Mouse (Mus musculus): ENCODE measurements at regions not wholly inside any gene's neighbourhood (a gene's known extent, or its start where the extent isn't known, plus 50 kb on each side); places are given as distances from the start of the nearest gene placed in this dataset.
A peak's percentile ranks its signal among the peaks of the same experiment; 100 is the strongest.

DNA sequence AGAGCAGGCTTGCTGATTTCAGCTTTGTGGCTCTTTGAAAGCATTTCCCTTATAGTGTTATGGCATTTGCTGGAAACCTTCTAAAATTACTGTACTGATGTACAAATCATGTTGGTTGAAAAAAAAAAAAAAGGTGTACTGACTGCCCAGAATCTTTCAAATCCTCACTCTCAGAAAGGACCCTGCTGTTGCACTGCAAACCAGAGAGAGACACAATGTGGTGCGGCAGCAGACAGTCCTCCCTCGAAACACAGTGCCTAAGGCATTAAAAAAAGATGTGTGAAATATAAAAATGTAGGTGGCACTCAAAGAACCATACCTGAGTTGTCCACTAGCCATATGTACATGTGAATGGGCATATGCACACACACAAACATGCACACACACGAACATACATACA is 128.3 kb downstream of the Actr3 start:
- DNase-seq (ENCODE audit: low read depth, low spot score), result no peak

DNA sequence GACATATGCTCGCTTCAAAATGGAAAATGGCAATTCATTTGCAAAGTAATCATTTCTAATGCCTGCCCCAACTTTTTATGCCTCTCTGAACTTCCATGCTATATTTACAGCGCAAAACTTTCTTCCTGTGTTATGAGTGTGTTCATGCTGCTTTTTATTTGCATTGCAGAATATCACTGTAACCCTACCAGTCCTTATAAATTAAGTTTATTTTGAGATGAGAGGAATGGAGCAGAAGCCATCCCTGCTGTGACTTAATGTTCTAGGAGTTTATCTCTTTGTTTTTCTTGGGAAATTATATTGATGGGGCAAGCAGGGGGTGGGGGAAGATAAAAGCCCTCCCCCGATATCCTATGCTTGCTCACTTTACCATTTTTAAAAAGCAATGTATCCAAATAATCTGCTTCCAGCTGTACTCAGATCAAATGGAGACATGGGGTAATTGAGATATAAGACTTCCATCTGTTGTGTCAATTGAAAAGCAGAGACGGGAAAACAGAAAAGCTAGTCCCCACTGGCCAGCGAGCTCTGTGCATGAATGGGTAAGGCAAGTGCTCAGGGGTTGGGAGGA is 136.9 kb downstream of the Actr3 start:
- DNase-seq (ENCODE audit: low read depth, low spot score), result no peak

DNA sequence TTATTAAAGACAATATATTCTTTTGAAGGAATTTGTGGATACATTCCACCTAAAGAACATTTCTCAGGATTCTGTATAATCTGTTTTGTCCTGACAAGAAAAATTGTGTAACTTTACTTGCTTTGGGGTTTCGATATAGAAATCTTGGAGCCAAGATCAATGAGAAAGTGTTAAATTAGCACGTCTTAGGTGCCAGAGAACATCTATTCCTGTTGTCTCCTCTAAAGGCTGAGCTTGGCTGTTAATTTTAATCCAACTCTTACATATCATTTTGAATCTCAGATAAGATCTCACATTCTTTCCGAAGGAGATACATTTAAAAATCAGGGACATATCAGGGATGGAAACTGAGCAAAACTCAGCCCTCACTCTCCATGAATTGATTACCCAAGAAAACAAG is 139.9 kb downstream of the Actr3 start:
- no peak for DNase-seq (ENCODE audit: low read depth, low spot score)

DNA sequence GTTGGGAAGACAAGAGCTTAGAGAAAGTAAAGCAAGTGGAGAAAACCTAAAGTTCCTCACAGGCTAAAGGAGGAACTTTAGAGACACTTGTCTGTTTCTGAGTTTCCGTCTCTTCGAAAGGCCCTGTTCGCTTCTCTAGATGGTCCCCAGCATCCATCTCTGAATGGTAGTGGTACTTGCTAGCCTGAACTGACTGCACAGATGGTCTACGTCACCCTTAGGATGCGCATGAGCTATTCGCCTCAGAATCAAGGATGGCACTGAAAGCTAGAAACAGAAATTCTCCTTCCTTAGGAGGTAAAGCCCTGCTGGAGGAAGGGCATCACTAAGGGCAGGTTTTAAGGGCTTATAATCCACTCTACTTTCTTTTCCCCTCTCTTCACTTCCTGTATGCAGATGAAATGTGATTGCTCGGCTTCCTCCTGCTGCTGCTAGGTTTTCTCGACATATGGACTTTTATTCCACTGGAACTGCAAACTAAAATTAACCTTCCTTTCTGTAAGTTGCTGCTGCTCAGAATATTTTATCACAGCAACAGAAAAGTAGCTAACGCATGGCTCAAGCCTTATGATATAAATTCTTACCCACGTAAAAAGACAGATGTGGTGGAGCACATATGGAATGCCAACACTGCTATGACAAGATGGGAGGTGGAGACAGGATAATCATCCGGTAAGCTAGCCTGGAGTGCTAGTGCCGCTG is 145.1 kb downstream of the Actr3 start:
- DNase-seq (ENCODE audit: low read depth, low spot score), result no peak

DNA sequence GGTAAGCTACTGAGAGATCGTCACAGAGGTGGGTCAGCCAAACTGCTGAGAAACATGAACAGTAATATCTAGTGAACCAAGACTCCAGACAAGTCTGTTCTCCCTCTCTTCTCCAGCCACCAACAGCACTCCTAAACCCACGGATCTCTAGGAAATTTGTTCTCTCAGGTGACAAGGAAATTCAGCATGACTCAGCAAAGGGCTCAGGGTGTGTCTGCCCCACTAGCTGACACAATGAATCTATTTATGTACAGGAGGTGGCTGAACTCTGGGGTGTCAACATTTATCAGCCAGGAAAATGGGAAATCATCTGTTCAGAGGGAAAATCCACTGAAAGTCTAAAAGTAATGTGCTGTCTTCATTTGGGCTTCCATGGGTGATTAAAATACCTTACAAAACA is 149.2 kb downstream of the Actr3 start:
- peak; percentile 52 for DNase-seq (ENCODE audit: low read depth, low spot score)

DNA sequence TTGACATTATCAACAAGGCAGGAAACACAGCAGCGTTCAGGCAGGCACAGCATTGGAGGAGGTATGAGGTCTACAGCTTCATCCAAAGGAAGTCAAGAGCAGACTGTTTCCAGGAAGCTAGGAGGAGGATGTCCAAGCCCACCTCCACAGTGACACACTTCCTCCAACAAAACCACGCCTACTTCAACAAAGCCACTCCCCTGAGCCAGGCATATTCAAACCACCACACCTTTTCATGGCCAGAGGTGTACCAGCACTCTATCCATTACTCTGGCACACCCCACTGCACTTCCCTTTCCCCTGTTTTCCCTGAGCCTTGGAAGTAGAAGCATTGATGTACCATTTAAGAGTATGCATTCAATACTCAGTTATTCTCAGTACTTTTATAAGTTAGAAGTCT is 150.8 kb downstream of the Actr3 start:
- DNase-seq (ENCODE audit: low read depth, low spot score), result no peak

DNA sequence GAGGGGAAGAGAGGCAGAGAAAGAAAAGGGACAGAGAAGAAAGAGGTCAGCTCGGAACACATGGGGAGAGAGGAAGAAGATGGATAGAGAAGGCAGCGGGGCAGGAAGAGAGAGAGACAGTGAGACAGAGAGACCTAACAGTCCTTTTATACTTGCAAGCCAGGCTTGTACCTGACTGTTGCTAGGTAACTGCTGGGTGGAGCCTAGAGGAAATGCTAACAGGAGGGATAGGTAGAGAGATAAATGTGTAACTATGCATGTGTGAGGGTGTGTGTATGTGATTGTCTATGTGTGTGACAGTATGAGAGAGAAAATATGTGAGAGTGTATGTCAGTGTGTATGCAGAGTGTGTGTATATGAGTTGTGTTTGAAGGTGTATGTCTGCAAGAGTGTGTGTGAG is 161.8 kb downstream of the Actr3 start:
- peak; percentile 34 for DNase-seq (ENCODE audit: low read depth, low spot score)

DNA sequence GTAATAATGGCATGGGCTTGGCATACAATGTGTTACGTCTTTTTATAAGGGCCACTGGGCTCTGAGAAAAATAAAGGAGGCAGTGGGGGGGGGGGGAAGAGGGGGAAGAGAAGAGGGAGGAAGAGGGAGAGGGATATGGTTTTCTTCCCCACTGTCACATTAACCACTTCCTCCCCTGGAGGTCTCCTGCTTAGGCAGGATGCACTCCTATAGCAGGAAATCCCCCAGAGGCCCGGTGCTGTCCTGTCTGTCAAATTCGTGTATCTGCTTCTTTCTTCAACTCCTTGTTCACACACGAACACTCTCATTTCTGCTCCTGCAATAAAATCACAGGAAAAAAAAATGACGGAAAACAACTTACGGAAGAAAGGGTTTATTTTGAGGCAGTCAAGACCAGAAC is 171.8 kb downstream of the Actr3 start:
- DNase-seq (ENCODE audit: low read depth, low spot score), result no peak

DNA sequence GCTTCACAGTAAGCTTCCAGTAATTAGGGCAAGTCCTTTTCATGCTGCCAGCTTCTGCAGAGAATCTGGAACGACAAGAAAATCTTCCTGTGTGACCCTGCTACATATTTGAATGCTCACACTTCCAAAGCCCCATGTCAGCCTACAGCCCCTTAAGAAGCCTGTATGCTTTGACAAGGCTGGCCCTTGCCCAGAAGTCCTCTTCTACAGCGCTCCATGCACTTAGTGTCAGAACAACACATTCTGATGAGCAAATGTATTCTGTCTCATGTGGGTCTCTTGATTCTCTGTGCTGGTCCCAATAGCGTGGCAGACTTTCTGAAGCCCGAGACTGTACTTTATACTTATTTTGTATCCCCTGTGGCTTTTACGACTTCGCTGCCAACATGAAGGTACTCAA is 172.5 kb downstream of the Actr3 start:
- no peak for DNase-seq (ENCODE audit: low read depth, low spot score)

DNA sequence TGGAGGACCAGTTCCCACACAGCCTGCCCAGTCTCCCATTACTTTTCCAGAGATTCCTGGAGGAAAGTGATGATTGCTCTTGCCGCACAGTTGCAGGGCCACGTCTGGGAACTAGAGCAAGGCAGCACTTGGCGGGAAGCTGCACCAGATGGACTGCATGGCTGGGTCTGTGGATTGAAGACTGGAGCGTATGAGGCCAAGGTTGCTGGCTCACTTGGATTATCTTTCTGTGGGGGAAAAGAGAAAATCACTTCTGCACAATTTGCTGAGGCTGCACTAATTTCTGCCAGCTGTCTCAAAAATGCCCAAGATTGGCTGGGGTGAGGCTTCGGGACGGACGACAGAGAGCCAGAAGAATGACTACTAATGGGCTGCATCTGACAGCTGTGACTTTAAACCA is 193.2 kb downstream of the Actr3 start:
- no peak for DNase-seq (ENCODE audit: low read depth, low spot score)

DNA sequence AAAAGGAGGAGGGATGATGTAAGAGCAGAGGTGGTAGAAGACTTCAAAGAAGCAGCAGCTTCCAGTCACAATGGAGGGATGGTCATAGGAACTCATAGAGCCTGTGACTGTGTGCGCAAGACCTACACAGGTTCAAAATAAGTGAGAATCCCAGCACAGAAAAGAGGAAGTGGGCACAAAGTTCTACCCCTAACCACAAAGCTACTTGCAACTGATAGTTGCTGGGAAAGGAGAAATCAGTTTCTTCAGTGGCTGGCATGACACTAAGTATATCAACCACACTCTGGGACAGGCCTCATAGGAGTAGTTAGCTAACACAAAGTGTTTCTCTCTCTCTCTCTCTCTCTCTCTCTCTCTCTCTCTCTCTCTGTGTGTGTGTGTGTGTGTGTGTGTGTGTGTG is 193.8 kb downstream of the Actr3 start:
- no peak for DNase-seq (ENCODE audit: low read depth, low spot score)

DNA sequence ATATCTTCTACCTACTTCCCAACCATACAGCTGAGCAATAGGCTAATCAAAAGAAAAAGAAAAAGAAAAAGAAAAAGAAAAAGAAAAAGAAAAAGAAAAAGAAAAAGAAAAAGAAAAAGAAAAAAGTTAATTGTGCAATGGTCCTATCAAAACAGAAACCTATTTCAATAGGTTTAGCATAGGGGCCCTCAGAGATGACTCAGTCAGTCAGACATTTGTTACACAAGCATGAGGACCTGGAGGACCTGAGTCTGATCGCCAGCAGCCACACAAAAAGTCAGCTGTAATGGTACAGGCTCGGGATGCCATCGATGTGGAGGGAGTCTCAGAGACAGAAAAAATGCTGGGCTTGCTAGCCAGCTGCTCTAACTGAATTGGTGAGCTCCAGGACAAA is 197.9 kb downstream of the Actr3 start:
- DNase-seq (ENCODE audit: low read depth, low spot score), result no peak

DNA sequence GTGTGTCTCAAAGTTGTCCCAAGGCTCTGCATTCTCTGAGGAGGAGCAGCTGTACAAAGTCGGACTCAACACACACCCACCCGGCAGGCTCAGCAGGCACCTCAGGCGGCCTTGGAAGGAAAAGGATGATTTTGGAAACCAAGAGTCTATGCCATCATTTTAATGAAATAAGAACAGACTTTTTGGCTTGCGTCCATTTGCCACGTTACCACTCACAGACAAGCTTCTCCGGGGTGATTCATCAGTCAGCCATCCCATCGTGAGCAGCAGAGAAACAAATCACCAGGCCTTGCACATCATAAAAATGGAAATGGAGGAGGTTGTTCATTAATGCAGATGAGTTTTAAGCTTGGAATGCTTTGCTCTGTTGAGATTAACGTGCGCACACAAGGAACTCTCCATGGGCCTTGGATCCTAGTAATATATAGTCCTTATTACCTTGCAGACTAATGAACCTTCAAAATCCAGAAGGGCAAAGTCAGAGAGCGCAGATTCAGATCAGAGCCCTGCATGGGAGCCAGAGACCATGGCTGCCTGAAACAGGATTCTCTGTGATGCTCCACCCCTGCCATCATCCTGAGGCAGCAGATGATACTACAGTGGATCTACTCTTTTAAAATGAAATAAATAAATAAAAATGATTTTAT is 198.5 kb downstream of the Actr3 start:
- no peak for DNase-seq (ENCODE audit: low read depth, low spot score)

DNA sequence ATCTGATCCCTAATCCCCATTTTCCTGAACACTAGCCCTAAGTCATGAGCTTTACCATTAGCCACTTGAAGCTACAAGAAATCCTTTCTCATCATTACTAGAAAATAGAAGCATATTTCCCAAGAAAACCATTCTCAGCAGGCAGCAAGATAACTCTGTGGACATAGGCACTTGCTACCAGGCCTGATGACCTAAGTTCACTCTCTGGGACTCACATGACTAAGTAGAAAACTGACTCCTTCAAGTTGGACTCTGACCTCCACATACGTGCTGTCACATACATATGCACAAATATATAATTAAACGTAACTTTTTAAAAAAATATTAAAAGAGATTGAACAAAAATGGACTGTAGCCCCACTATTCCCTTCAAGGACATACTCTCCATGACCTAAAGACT is 200.8 kb downstream of the Actr3 start:
- no peak for DNase-seq (ENCODE audit: low read depth, low spot score)

DNA sequence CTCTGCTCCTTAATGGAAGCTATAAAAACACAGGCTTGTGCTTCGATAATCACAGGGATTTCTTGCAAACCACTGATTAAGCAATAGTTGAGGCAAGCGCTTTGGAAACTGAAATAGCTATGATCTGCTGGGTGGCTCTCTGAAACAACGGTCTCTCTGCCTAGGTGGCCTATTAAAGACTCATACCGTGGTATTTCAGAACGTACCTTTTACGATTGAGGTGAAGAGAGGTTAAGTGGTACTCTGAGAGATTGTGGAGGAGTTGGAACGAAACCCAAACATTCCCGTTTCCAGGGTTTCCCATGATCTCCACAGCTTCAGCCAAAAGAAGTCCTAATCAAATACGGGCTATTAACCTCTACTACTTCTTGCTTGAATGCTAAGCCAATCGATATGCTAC is 212.2 kb downstream of the Actr3 start:
- DNase-seq (ENCODE audit: low read depth, low spot score), result no peak

DNA sequence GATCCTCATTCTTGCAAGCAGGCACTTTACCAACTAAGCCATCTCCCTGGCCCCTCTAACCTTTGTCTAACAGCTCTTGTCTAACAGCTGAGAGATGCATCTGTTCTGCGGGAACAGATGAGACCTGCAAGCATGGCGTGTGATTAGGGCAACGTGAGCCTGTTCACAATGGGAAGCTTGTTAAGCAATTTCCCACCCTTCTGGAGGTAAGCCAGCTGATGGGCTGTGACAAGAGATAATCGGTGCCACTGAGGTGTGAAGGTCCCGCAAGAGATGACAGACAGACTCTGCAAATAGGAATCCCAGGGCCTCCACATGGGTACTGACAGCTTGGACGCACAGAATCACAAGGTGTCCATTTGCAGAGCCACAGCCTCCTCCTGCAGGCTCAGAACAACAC is 219.3 kb downstream of the Actr3 start:
- no peak for DNase-seq (ENCODE audit: low read depth, low spot score)

DNA sequence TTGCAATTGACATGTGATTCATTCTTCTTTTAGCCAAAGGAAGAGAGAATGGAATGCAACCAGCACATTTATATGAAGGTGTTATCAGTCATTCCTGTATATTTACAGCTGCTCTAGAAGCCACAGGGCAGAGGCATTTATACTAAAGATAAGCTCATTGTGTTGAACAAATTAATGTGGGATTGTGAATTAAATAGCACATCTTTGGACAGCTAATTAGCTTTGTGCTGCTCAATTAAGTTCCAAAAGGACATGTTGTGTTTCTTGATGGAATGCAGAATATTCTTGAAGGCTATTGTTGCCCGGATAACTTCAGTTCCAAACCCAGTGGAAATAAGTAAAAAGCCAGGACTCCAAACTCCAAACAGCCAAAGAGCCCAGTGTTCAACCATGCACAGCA is 248.4 kb downstream of the Actr3 start:
- no peak for DNase-seq (ENCODE audit: low read depth, low spot score)

DNA sequence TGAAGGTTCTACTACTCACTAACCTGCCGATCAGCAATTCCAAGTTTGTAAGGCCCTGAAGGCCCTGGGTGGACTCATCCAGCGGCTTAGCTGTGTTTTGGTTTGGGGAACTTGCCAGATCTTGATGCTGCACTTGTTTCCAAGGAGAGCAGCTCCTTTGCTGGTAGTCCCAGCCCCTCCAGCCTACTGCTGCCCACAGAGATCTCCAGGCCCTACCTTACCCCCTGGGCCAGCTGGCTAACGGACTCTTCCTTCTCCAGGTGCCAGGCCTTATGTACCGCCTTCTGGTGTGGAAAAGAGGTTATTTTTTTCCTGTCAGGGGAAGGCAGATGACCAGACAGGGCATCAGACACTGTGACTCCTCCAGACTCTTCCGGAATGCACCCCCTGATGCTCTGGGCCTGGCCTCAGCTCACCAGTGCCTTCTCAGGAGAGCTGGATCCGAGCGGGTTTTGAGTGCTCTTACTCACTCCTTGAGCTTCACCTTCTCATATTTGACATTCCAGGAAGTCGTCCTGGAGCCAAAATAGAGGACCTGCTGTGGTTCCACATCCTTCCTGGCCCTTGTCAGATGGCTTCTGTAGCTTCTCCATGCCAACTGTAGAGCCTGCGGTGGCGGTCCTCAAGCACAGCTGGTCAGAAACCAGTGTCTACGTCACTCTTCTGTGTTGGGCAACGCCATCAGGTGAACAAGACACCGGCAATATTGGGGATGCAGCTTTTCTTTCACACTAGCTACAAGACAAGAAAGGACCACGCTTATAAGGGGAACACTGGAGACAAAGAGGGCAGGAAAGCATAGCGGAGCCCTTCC is 259.2 kb downstream of the Actr3 start:
- no peak for DNase-seq (ENCODE audit: low read depth, low spot score)

DNA sequence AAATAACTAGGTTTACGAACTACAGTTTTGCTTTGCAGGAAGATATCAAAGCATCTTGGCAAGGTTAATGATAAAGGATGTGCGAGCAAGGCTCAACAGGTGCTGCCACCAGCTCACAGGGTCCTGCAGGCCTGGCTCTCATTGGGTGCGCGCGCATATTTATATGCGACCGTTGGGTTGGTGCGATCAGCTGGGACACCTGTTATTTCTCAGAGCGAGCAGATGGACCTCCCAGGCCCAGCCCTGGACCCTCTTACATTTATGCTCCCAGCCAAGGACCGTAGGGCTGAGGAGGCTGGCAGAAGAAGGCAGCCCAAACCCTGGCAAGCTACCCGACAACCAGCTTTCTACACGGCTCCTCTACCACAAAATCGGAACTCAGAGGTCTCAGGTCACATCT is 260.8 kb downstream of the Actr3 start:
- no peak for DNase-seq (ENCODE audit: low read depth, low spot score)

DNA sequence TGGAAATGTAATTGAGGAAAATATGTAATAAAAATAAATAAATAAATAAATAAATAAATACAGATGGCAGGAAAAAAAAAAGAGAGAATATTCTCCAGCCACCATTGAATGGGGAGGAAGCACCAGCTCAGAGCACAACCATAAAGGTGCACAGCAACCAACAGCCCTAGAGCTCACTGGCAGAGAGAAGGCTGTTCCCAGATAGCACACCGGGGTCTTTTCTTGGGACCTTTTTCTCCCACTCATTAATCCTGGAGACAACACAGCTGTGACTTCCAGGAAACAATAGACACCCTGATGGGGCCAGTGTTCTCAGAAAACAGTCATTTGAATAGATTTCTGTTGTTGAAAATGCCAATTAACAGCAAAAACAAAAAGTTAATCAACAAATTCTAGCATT is 263.1 kb downstream of the Actr3 start:
- DNase-seq (ENCODE audit: low read depth, low spot score), result no peak

DNA sequence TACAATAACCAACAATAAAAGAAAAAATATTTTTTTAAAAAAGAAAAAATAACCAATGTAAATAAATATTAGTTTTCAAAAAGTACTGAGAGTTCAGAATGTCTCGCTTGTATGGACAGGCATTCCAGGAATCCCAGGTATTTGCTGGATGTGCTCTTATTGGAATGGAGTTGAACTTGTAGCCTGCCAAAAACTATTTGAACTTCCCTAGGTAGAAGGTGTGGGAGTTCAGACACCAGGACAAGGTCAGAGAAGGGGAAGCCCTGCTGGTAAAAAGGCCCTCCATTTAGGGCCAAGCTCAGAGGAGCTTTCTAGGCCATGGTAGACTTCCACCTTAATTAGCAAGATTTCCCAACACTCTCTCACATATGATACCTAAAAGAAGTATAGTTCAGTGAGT is 270.3 kb downstream of the Actr3 start:
- DNase-seq (ENCODE audit: low read depth, low spot score), result peak; percentile 29

DNA sequence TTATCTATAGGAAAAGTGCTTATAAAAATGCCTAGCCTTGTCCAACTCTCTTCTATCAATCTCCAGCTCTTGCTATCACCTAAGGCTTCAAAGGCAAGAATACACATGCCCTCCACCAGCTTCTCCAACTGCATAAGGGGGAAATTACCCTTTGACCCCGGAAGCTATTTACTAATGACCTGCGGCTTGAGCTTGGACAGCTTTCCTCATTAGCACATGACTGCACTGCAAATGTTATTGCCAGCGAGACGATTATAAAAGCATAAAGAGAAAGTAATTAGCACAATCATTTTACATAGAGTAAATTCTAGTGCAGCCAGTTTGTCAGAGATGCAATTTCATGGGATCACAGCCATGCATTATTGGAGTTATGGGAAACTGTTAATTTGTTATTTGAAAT is 277.0 kb downstream of the Actr3 start:
- no peak for DNase-seq (ENCODE audit: low read depth, low spot score)

DNA sequence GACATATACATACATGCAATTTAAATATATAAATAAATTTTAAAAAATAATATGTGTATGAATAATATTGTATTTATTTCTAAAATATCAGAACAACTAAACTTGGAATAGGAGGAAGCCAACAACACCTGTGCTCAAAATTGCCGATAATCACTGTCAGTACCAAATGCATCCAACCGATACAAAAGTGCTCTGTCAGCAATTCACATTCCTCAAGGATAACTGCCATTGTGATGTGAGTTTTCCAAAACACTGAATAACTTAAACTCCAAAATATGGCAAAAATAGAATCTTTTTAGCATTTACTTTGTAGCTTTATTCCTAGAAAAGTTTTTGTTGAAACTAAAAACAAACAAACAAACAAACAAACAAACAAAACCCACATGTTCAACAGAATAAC is 279.4 kb downstream of the Actr3 start:
- no peak for DNase-seq (ENCODE audit: low read depth, low spot score)

All from R1 (cell line).